Mouse (Mus musculus) mammary gland, adult 2 months (tissue): ENCODE data around the gene Gm28710. TPM values are rescaled to one million over a fixed set of nuclear protein-coding genes. Genes with fewer than 3 reads are reported as not detected.

ENCODE experiments used
- polyA plus RNA-seq: library from polyadenylated mRNA; depleted of rRNA; stranded (reverse); fragments of >200 nt; gene quantifications from 2 replicates; pipeline ENCODE4 v1.2.3, GENCODE M21; 2012; ENCODE audit warnings: low replicate concordance; rRNA removed

Gene Gm28710
- polyA plus RNA-seq: not detected in 2 replicates

GRCm38 (mm10) chr5:16791243-16791860 is at the start of gene Gm28710:
Gene Gm28710, plus strand, starts transcription at chr5:16791810.

Other genes with a start within 250 kb of the Gm28710 start
- gene Hgf, start 238.3 kb upstream of the Gm28710 start, polyA plus RNA-seq: 1.5 and 3.2 TPM in 2 replicates